22 mouse cellular contexts compared by ENCODE assay signal in the genomic region with DNA sequence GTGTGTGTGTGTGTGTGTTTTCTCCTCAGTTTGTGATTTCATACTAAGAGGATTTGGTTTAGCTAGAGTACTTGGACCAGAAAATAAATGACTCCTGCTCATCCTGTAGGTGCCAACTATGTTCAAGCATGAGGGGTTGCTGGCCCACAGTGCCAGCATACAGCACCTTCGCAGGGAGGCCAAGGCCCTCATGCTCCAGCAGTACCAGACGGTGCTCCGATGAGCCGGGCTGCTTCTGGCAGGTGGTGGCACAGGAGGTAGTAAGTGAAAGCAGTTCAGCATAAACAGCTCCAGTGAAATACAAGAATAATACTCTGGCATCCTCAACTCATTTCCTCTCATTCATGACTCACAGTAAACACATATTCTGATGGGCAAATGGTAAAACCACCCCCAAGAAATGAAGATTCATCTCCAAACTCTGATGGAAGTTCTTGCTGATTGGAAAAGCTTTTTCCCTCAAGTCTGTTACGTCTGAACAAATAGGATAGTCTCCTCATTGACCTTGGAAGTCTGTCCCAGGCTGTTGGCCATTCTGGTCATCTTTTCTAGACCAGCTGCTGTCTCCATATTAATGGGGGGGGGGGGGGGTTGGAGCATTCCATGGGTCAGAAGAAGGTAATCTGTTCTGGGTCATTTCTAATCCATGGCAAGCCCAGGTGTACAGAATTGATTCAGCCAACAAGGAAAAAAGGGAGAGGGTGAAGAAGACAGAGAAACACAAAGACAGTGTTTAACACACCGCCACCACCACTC.
DNase-seq lines count a peak whose midpoint lies in the region; ATAC-seq and TF ChIP-seq lines count a peak whose summit lies in the region.
"Had no signal": no experiment of that assay in that cellular context is flagged by ENCODE, and none has a peak within 500 bp of the region (broad histone marks: within the 10 kb centered on the region; RNA-seq: fewer than 3 reads in every experiment).

No protein-coding gene starts in this region.

- peak; percentile 51; the same call in 1 of the 2 replicates for ATAC-seq in forebrain, embryonic 13.5 days
- no peak for ATAC-seq in forebrain, embryonic 14.5 days
- ATAC-seq: activated CD4-positive, CD25-positive, alpha-beta regulatory T cell, adult 4 months; CD4-positive, CD25-positive, alpha-beta regulatory T cell, adult 4 months; midbrain, embryonic 16.5 days; Patski had no signal

- whole genome bisulfite sequencing in forebrain, embryonic 13.5 days, result 92% methylated on average over 6 of the region's 6 CpGs
- 82% methylated on average over 6 of the region's 6 CpGs for WGBS in forebrain, embryonic 14.5 days

- H3K4me3 ChIP-seq in forebrain, embryonic 13.5 days, result no peak overlapping the region
- H3K4me3 ChIP-seq in forebrain, embryonic 14.5 days (ENCODE audit: low read depth, low read length), result no peak overlapping the region
- H3K4me3 ChIP-seq: embryonic facial prominence, embryonic 13.5 days; limb, embryonic 13.5 days; liver, embryonic 13.5 days; megakaryocyte, embryonic 14.5 days had no signal

- H3K27ac ChIP-seq in forebrain, embryonic 13.5 days, result no peak overlapping the region
- no peak overlapping the region for H3K27ac ChIP-seq in forebrain, embryonic 14.5 days (ENCODE audit: low read depth, low read length)
- H3K27ac ChIP-seq: embryonic facial prominence, embryonic 13.5 days; limb, embryonic 13.5 days; liver, embryonic 13.5 days had no signal

- no peaks in the 10 kb centered on the region for H3K9me3 ChIP-seq in forebrain, embryonic 13.5 days (replicated peaks)
- H3K9me3 ChIP-seq in forebrain, embryonic 14.5 days (replicated peaks; ENCODE audit: control insufficient read depth, low read length), result no peaks in the 10 kb centered on the region
- H3K9me3 ChIP-seq: embryonic facial prominence, embryonic 13.5 days; limb, embryonic 13.5 days; liver, embryonic 13.5 days; megakaryocyte, embryonic 14.5 days had no signal

- no peak overlapping the region for H3K9ac ChIP-seq in forebrain, embryonic 13.5 days
- H3K9ac ChIP-seq in forebrain, embryonic 14.5 days (ENCODE audit: low read length), result no peak overlapping the region
- H3K9ac ChIP-seq: embryonic facial prominence, embryonic 13.5 days; limb, embryonic 13.5 days; liver, embryonic 13.5 days had no signal

- no peak for DNase-seq in forebrain, embryonic 14.5 days (ENCODE audit: low spot score)
- DNase-seq in layer of hippocampus, adult 9-11 months, result peak; percentile 27
- no peak for DNase-seq in layer of hippocampus, postnatal 10 days (ENCODE audit: low spot score in 2 of 2)
- peak; percentile 33 for DNase-seq in brain, embryonic 14.5 days (ENCODE audit: low read depth)
- DNase-seq in cerebellum, adult 9-10 months, result peak; percentile 95
- DNase-seq in heart, postnatal 25 days (ENCODE audit: low spot score), result no peak
- no peak for DNase-seq in urinary bladder, adult 18-20 months (ENCODE audit: low spot score in 2 of 2)
- DNase-seq: adrenal gland, postnatal 36 days; heart, postnatal 14 days; kidney, adult 2 months; kidney, postnatal 14 days; liver, embryonic 13.5 days; right cerebral cortex, postnatal 14 days had no signal

- intact Hi-C loops in heart, postnatal 25 days (cut with DNase I), result no loop called here

- no peak overlapping the region for H3K4me2 ChIP-seq in forebrain, embryonic 13.5 days
- no peak overlapping the region for H3K4me2 ChIP-seq in forebrain, embryonic 14.5 days (ENCODE audit: low read length)
- H3K4me2 ChIP-seq: embryonic facial prominence, embryonic 13.5 days; heart, embryonic 11.5 days; limb, embryonic 13.5 days; liver, embryonic 13.5 days had no signal

- no peak for TF ChIP-seq CTCF in brain, embryonic 14.5 days (IDR thresholded peaks at IDR 0.05; ENCODE audit: borderline replicate concordance, extremely low read depth, insufficient read depth, insufficient read length)

- no peaks in the 10 kb centered on the region for H3K27me3 ChIP-seq in forebrain, embryonic 13.5 days
- no peaks in the 10 kb centered on the region for H3K27me3 ChIP-seq in forebrain, embryonic 14.5 days (replicated peaks; ENCODE audit: control insufficient read depth, insufficient read depth, low read length)
- H3K27me3 ChIP-seq: embryonic facial prominence, embryonic 13.5 days; limb, embryonic 13.5 days; liver, embryonic 13.5 days; megakaryocyte, embryonic 14.5 days had no signal

- H3K36me3 ChIP-seq in forebrain, embryonic 13.5 days (ENCODE audit: poor library complexity, severe bottlenecking), result no peaks in the 10 kb centered on the region
- H3K36me3 ChIP-seq in forebrain, embryonic 14.5 days (ENCODE audit: control insufficient read depth, insufficient read depth, low read length), result no peaks in the 10 kb centered on the region
- H3K36me3 ChIP-seq: embryonic facial prominence, embryonic 13.5 days; limb, embryonic 13.5 days; liver, embryonic 13.5 days had no signal

- H3K4me1 ChIP-seq in forebrain, embryonic 13.5 days, result no peaks in the 10 kb centered on the region
- no peaks in the 10 kb centered on the region for H3K4me1 ChIP-seq in forebrain, embryonic 14.5 days (ENCODE audit: control insufficient read depth, insufficient read depth, low read length)
- H3K4me1 ChIP-seq: embryonic facial prominence, embryonic 13.5 days; limb, embryonic 13.5 days; liver, embryonic 13.5 days had no signal

- no peak for TF ChIP-seq POLR2A in brain, embryonic 14.5 days (IDR thresholded peaks at IDR 0.05; ENCODE audit: borderline replicate concordance, extremely low read depth, insufficient read depth, insufficient read length, poor library complexity, severe bottlenecking)

Comparison
In these comparisons a context has a peak if more than half of its experiments do, and no peak if none do; other contexts are left out.
1. DNase-seq: peak in layer of hippocampus, adult 9-11 months (single experiment), brain, embryonic 14.5 days (single experiment) and cerebellum, adult 9-10 months (single experiment); none in forebrain, embryonic 14.5 days (single experiment), layer of hippocampus, postnatal 10 days (0 of 2), heart, postnatal 25 days (single experiment) and urinary bladder, adult 18-20 months (0 of 2).